Mouse (Mus musculus) bone marrow macrophage, adult 2 months (primary cell): ENCODE data around the gene Chaf1a.

ENCODE experiments used
- CTCF ChIP-seq: IDR thresholded peaks from 2 replicates; pipeline ENCODE4 v1.5.1; 2012; ENCODE audit warnings: low read depth, mild to moderate bottlenecking, low read length, moderate library complexity
- POLR2A ChIP-seq: IDR thresholded peaks from 2 replicates; pipeline ENCODE4 v1.6.1; 2012; ENCODE audit warnings: mild to moderate bottlenecking, low read depth, low read length, borderline replicate concordance

GRCm38 (mm10) chr17:56040857-56041163 lies 571 bp downstream of the Chaf1a start:
- TF ChIP-seq POLR2A, result no peak
- no peak for TF ChIP-seq CTCF
